Mouse (Mus musculus) testis, adult 2 months (tissue): ENCODE results near the gene Procr.

Experiments used
- CTCF ChIP-seq: fragments of 200-500 bp; IDR thresholded peaks from 2 replicates; pipeline ENCODE4 v1.5.1; 2012; ENCODE audit warnings: low read depth, mild to moderate bottlenecking, inconsistent platforms, low read length, moderate library complexity; ENCODE audit not compliant: control insufficient read depth, insufficient read depth, insufficient replicate concordance
- POLR2A ChIP-seq: fragments of 200-500 bp; IDR thresholded peaks from 2 replicates; pipeline ENCODE4 v1.6.1; 2012; ENCODE audit warnings: low read depth, mild to moderate bottlenecking, inconsistent platforms, low read length, moderate library complexity; ENCODE audit not compliant: control insufficient read depth

- TF ChIP-seq POLR2A: no peak
- TF ChIP-seq CTCF: no peak
These were observed 47.3 kb upstream of the Procr start for GRCm38 (mm10) chr2:155703630-155704029.
